Mouse (Mus musculus): ENCODE data around the gene Ssbp4. TPM values are rescaled to one million over a fixed set of nuclear protein-coding genes. Genes with fewer than 3 reads are reported as not detected.
A peak's percentile ranks its signal among the peaks of the same experiment; 100 is the strongest.

Ssbp4 gene
- total RNA-seq, 1 experiment from 2014 or later: 88.6 TPM

GRCm38 (mm10) chr8:70613763-70614162, 5.1 kb upstream of the Ssbp4 start:
- no peak for ATAC-seq (replicated peaks in 1 of 2; ENCODE audit: insufficient read depth in 1 of 2, low FRiP score in 2 of 2, low TSS enrichment in 1 of 2, low read depth in 1 of 2, poor library complexity in 2 of 2, severe bottlenecking in 2 of 2)

- peak; percentile 34 to 38 for ATAC-seq (replicated peaks in 1 of 2; ENCODE audit: insufficient read depth in 1 of 2, low FRiP score in 2 of 2, low TSS enrichment in 1 of 2, low read depth in 1 of 2, poor library complexity in 2 of 2, severe bottlenecking in 2 of 2)
Measured at GRCm38 (mm10) chr8:70611849-70612248, 3.2 kb upstream of the Ssbp4 start.

- ATAC-seq (replicated peaks in 1 of 2; ENCODE audit: insufficient read depth in 1 of 2, low FRiP score in 2 of 2, low TSS enrichment in 1 of 2, low read depth in 1 of 2, poor library complexity in 2 of 2, severe bottlenecking in 2 of 2): no peak
Measured at GRCm38 (mm10) chr8:70610796-70611771, 2.4 kb upstream of the Ssbp4 start.

GRCm38 (mm10) chr8:70609849-70610795, 1.4 kb upstream of the Ssbp4 start:
- ATAC-seq (replicated peaks in 1 of 2; ENCODE audit: insufficient read depth in 1 of 2, low FRiP score in 2 of 2, low TSS enrichment in 1 of 2, low read depth in 1 of 2, poor library complexity in 2 of 2, severe bottlenecking in 2 of 2): peak; percentile 57 to 63

GRCm38 (mm10) chr8:70609368-70609848, 736 bp upstream of the Ssbp4 start:
- ATAC-seq (replicated peaks in 1 of 2; ENCODE audit: insufficient read depth in 1 of 2, low FRiP score in 2 of 2, low TSS enrichment in 1 of 2, low read depth in 1 of 2, poor library complexity in 2 of 2, severe bottlenecking in 2 of 2): peak; percentile 9 to 44

- ATAC-seq (replicated peaks in 1 of 2; ENCODE audit: insufficient read depth in 1 of 2, low FRiP score in 2 of 2, low TSS enrichment in 1 of 2, low read depth in 1 of 2, poor library complexity in 2 of 2, severe bottlenecking in 2 of 2): no peak
Measured at GRCm38 (mm10) chr8:70607898-70608748, 549 bp downstream of the Ssbp4 start.

GRCm38 (mm10) chr8:70607603-70607897, 1.1 kb downstream of the Ssbp4 start:
- ATAC-seq (replicated peaks in 1 of 2; ENCODE audit: insufficient read depth in 1 of 2, low FRiP score in 2 of 2, low TSS enrichment in 1 of 2, low read depth in 1 of 2, poor library complexity in 2 of 2, severe bottlenecking in 2 of 2): no peak

- ATAC-seq (replicated peaks in 1 of 2; ENCODE audit: insufficient read depth in 1 of 2, low FRiP score in 2 of 2, low TSS enrichment in 1 of 2, low read depth in 1 of 2, poor library complexity in 2 of 2, severe bottlenecking in 2 of 2): no peak
Measured at GRCm38 (mm10) chr8:70606780-70607602, 1.7 kb downstream of the Ssbp4 start.

- no peak for ATAC-seq (replicated peaks in 1 of 2; ENCODE audit: insufficient read depth in 1 of 2, low FRiP score in 2 of 2, low TSS enrichment in 1 of 2, low read depth in 1 of 2, poor library complexity in 2 of 2, severe bottlenecking in 2 of 2)
Measured at GRCm38 (mm10) chr8:70605871-70606779, 2.5 kb downstream of the Ssbp4 start.

GRCm38 (mm10) chr8:70604558-70604957, 4.1 kb downstream of the Ssbp4 start:
- ATAC-seq (replicated peaks in 1 of 2; ENCODE audit: insufficient read depth in 1 of 2, low FRiP score in 2 of 2, low TSS enrichment in 1 of 2, low read depth in 1 of 2, poor library complexity in 2 of 2, severe bottlenecking in 2 of 2): no peak

- ATAC-seq (replicated peaks in 1 of 2; ENCODE audit: insufficient read depth in 1 of 2, low FRiP score in 2 of 2, low TSS enrichment in 1 of 2, low read depth in 1 of 2, poor library complexity in 2 of 2, severe bottlenecking in 2 of 2): no peak
Measured at GRCm38 (mm10) chr8:70602139-70602811, 6.4 kb downstream of the Ssbp4 start.

- ATAC-seq (replicated peaks in 1 of 2; ENCODE audit: insufficient read depth in 1 of 2, low FRiP score in 2 of 2, low TSS enrichment in 1 of 2, low read depth in 1 of 2, poor library complexity in 2 of 2, severe bottlenecking in 2 of 2): peak; percentile 66 to 74
Measured at GRCm38 (mm10) chr8:70601271-70601649, 7.4 kb downstream of the Ssbp4 start.

GRCm38 (mm10) chr8:70600473-70601270, 8.0 kb downstream of the Ssbp4 start:
- no peak for ATAC-seq (replicated peaks in 1 of 2; ENCODE audit: insufficient read depth in 1 of 2, low FRiP score in 2 of 2, low TSS enrichment in 1 of 2, low read depth in 1 of 2, poor library complexity in 2 of 2, severe bottlenecking in 2 of 2)

- no peak for ATAC-seq (replicated peaks in 1 of 2; ENCODE audit: insufficient read depth in 1 of 2, low FRiP score in 2 of 2, low TSS enrichment in 1 of 2, low read depth in 1 of 2, poor library complexity in 2 of 2, severe bottlenecking in 2 of 2)
Measured at GRCm38 (mm10) chr8:70599507-70600290, 9.0 kb downstream of the Ssbp4 start.
